Mouse (Mus musculus): ENCODE results near the gene Asgr1. TPM values are rescaled to one million over a fixed set of nuclear protein-coding genes. Genes with fewer than 3 reads are reported as not detected.

The Asgr1 gene
- polyA plus RNA-seq, 1 experiment from 2014 or later, result 7.3 TPM

DNA sequence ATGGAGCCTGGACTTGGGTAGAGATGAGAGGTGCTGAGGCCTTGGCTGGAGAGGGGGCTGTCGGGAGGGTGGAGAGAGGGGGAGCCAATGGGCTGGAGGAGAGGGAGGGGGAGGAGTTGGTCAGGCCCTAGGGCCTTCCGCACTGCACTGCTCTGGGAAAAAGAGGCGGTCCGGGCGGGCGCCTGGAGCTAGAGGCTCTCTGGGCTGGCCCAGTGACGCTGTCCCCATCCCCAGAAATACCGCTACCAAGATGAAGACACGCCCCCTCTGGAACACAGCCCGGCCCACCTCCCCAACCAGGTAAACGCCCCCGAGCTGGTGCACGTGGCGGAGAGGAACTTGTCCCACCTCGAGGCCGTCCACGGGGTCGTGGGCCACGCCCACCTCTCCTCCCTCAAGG is 27.2 kb upstream of the Asgr1 start:
- Histone ChIP-seq H3K27me3 (peaks cover 80% of the 10 kb centered on the region), H3K4me3 (replicated peaks) (0 out of 2 replicates have a peak overlapping the region, but pooled peaks have one; percentile 10), H3K4me1 (replicated peaks) (peaks cover 30% of the 10 kb centered on the region), H3K4me2 (peak overlapping the region; percentile 30; the same call in 1 of the 2 replicates), H3K36me3 (replicated peaks) (no peaks in the 10 kb centered on the region), H3K9me3 (replicated peaks) (no peaks in the 10 kb centered on the region), H3K27ac (replicated peaks) (no peak overlapping the region), H3K9ac (no peak overlapping the region)
- ATAC-seq (ENCODE audit: insufficient read depth), result peak; percentile 40; the same call in 1 of the 2 replicates
- 27% methylated on average over 19 of the region's 19 CpGs for WGBS (ENCODE audit: insufficient replicate concordance)

DNA sequence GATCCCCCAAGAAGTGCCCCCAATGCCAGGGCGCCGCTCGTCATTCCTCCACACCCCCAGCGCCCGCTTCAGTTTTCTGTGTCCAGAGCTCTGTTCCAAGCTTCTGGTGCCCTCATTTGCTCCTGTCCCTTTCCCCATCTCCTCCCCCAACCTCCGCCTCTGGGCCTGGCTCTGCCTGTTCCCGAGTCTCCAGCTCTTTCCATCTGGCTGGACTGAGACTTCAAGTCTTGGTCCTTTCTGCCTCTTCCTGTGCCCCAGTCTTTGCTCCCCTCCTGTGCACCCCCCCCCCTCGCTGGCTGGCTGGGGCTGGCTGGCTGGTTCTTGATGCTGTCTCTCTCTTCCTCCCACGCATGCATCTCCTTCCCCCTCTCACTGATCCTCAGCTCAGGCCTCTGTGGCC is 26.5 kb upstream of the Asgr1 start:
- H3K27ac ChIP-seq (replicated peaks), result no peak overlapping the region
- ATAC-seq (ENCODE audit: insufficient read depth), result no peak

DNA sequence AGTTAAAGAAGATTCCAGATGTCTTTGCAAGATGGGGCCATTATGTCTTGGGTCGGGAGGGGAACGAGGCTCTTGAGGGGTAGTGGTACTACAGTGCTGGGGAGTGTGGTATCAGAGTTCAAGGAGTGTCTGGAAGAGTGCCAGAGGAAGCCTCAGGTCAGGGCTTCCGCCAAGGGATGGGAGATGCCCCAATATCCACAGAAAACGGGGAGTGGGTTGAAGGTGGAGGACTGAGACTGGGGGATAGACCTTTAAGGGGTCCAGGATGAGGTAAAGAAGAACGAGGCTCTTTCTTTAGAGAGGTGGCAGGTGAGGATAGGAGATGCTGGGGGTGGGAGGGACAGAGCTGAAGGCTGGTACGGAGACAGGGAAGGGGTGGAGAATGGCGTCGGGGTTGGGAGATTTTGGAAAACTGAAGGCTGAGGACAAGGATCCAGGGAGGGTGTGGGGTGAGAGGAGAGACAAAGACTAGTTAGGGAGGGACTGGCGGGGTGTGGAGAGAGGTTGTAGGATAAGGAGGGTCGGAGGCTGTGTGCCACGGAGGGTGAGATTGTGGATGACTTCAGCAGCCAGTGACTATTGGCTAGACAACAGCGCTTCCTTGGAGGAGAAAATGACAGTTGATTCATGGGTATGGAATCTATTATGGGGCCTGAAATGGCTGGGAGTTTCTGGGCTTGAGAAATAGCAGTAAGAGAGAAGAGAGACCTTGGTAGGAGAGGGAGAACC is 25.3 kb upstream of the Asgr1 start:
- ATAC-seq (ENCODE audit: insufficient read depth), result no peak

More for the DNA sequence above, 26.5 kb upstream of the Asgr1 start:
- H3K27me3 ChIP-seq, result peaks cover 73% of the 10 kb centered on the region
- peaks cover 30% of the 10 kb centered on the region for H3K4me1 ChIP-seq (replicated peaks)
- 0 out of 2 replicates have a peak overlapping the region, but pooled peaks have one; percentile 10 for H3K4me3 ChIP-seq (replicated peaks)
- no peaks in the 10 kb centered on the region for H3K36me3 ChIP-seq (replicated peaks)
- no peak overlapping the region for H3K9ac ChIP-seq
- H3K4me2 ChIP-seq, result 0 out of 2 replicates have a peak overlapping the region, but pooled peaks have one; percentile 30
- H3K9me3 ChIP-seq (replicated peaks), result no peaks in the 10 kb centered on the region
- 59% methylated on average over 9 of the region's 9 CpGs for WGBS (ENCODE audit: insufficient replicate concordance)

DNA sequence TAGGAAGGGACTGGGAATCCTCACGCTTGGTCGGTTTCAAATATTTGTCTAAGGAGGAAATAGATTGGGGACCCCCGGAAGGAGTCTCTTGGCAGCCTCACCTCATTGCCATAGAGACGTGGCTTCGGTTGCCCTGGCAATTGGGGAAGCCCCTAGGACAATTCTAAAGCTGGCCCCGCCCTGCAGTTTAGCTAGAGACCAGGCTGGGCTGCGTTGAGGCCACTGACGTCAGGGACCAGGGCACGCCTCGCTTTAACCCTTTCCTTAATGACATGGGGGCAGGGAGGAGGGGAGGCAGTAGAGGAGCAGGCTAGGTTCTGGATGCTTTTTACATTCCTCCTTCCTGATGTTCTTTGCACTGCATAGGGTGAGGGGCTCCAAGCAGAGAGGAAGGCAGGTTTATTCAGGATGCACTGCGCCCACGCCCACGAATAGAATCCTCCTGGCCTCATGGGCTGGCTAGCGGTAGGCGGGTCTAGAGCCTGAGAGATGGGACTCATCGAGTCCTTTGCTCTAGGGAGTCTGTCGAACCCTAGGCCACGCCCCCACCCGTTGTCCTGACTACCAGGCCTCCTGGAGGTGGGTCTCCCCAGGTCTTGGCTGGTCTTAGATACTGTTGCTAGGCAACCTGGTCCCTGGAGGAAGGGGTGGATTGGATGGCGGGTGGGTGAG is 24.6 kb upstream of the Asgr1 start:
- peak overlapping the region; percentile 15; the same call in 1 of the 2 replicates for H3K4me3 ChIP-seq (replicated peaks)
- no peaks in the 10 kb centered on the region for H3K9me3 ChIP-seq (replicated peaks)
- H3K9ac ChIP-seq, result no peak overlapping the region
- ATAC-seq (ENCODE audit: insufficient read depth), result peak; percentile 49; the same call in 1 of the 2 replicates
- H3K27me3 ChIP-seq, result peaks cover 54% of the 10 kb centered on the region
- H3K4me2 ChIP-seq, result peak overlapping the region; percentile 39
- H3K27ac ChIP-seq (replicated peaks), result no peak overlapping the region
- WGBS (ENCODE audit: insufficient replicate concordance), result 6% methylated on average over 20 of the region's 20 CpGs
- peaks cover 26% of the 10 kb centered on the region for H3K4me1 ChIP-seq (replicated peaks)
- H3K36me3 ChIP-seq (replicated peaks), result no peaks in the 10 kb centered on the region

More for the DNA sequence above, 25.3 kb upstream of the Asgr1 start:
- Histone ChIP-seq H3K27me3 (peaks cover 61% of the 10 kb centered on the region), H3K4me3 (replicated peaks) (no peak overlapping the region), H3K9me3 (replicated peaks) (no peaks in the 10 kb centered on the region), H3K36me3 (replicated peaks) (no peaks in the 10 kb centered on the region), H3K9ac (no peak overlapping the region), H3K27ac (replicated peaks) (no peak overlapping the region), H3K4me2 (peak overlapping the region; percentile 39), H3K4me1 (replicated peaks) (peaks cover 27% of the 10 kb centered on the region)
- WGBS (ENCODE audit: insufficient replicate concordance), result 27% methylated on average over 12 of the region's 12 CpGs

DNA sequence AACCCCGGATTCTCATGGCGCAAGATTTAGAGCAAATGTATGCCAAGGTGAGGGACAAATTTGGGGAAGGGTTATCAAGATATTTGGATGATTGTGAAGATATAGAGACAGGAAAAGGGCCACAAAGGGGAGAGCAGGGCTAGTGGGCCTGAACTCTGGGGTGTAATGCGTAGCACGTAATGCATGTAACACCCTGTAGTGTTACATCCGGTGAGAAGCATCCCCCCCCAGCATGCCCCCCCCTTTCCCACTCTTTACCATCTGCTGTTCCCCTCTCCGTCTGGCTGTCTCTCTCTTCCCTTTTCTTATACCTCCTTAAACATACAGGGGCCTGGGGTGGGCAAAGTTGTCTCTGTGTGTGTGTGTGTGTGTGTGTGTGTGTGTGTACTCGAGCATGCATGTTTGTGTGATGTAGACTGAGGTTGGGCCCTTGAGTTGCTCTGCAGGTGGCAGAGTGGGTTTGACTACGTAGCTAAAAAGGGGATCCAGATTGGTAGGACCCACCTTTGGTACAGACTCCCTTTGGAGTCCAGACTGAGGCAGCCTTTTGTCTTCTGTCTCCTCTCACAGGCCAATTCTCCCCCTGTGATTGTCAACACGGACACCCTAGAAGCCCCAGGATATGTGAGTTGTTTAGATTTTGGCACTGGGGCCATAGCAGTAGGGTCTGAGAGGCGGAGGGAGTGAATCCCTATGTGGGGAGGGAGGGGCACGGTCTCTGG is 23.9 kb upstream of the Asgr1 start:
- Histone ChIP-seq H3K9me3 (replicated peaks) (no peaks in the 10 kb centered on the region), H3K9ac (no peak overlapping the region), H3K27ac (replicated peaks) (no peak overlapping the region), H3K4me3 (replicated peaks) (no peak overlapping the region), H3K4me2 (no peak overlapping the region), H3K36me3 (replicated peaks) (no peaks in the 10 kb centered on the region), H3K4me1 (replicated peaks) (peaks cover 26% of the 10 kb centered on the region), H3K27me3 (peaks cover 47% of the 10 kb centered on the region)
- 57% methylated on average over 11 of the region's 11 CpGs for WGBS (ENCODE audit: insufficient replicate concordance)
- no peak for ATAC-seq (ENCODE audit: insufficient read depth)

DNA sequence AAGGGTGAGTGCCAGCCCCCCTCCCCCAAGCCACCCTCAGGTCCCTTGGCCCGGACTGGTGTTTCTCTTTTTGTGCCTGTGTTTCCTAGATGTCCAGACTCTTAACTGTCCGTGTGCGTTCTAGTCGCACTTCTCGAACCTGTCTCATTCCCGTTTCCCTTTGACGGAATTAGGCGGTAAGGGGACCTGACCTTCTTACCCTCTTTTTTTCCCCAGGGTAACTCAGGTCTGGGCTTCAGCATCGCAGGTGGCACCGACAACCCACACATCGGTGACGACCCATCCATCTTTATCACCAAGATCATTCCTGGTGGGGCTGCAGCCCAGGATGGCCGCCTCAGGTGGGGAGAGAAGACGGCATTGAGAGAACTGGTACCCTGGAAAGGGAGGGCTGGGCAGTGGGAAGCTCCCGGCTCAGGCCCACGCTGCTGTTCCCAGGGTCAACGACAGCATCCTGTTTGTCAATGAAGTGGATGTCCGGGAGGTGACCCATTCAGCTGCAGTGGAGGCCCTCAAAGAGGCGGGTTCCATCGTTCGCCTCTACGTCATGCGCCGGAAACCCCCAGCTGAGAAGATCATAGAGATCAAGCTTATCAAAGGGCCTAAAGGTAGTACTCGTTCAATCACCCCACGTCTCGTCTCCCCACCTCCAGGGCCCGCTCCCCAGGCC is 23.1 kb upstream of the Asgr1 start:
- H3K9me3 ChIP-seq (replicated peaks), result no peaks in the 10 kb centered on the region
- H3K4me2 ChIP-seq, result no peak overlapping the region
- H3K4me1 ChIP-seq (replicated peaks), result peaks cover 26% of the 10 kb centered on the region
- 85% methylated on average over 28 of the region's 28 CpGs for WGBS (ENCODE audit: insufficient replicate concordance)
- H3K27ac ChIP-seq (replicated peaks), result no peak overlapping the region
- H3K4me3 ChIP-seq (replicated peaks), result no peak overlapping the region
- H3K27me3 ChIP-seq, result peaks cover 39% of the 10 kb centered on the region
- no peak overlapping the region for H3K9ac ChIP-seq
- no peaks in the 10 kb centered on the region for H3K36me3 ChIP-seq (replicated peaks)
- no peak for ATAC-seq (ENCODE audit: insufficient read depth)

DNA sequence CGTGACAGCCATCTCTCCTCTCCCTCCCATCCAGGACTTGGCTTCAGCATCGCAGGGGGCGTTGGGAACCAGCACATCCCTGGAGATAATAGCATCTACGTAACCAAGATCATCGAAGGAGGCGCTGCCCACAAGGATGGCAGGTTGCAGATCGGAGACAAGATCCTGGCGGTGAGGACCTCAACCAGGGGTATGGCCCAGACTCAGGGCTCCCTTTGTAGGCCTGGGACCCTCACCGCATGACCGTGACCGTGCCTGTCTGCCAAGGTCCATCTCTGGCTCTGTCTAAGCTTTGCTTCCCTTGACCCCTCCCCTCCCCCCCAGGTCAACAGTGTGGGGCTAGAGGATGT is 22.6 kb upstream of the Asgr1 start:
- no peak for ATAC-seq (ENCODE audit: insufficient read depth)
- H3K27ac ChIP-seq (replicated peaks), result no peak overlapping the region
- H3K9ac ChIP-seq, result no peak overlapping the region
- H3K9me3 ChIP-seq (replicated peaks), result no peaks in the 10 kb centered on the region
- 87% methylated on average over 11 of the region's 11 CpGs for WGBS (ENCODE audit: insufficient replicate concordance)
- H3K4me1 ChIP-seq (replicated peaks), result peaks cover 26% of the 10 kb centered on the region
- H3K27me3 ChIP-seq, result peaks cover 34% of the 10 kb centered on the region
- no peaks in the 10 kb centered on the region for H3K36me3 ChIP-seq (replicated peaks)
- no peak overlapping the region for H3K4me3 ChIP-seq (replicated peaks)
- H3K4me2 ChIP-seq, result no peak overlapping the region

DNA sequence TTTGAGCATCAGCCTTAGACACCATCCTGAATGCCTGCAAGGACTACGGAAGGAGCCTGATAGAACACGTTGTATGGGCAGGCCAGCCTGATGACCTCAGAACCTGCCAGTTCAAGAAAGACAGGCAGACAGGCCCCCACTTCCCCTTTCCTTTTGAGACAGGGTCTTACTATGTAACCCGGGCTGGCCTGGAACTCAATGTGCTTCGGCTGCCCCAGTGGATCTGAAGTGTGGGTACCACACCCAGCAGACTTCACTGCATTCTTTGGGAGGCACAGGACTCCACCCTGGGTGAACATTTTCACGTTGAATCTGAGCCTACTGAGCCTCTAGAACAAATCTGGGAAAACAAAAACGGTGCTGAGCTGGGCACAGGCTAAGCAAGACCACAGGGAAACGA is 15.7 kb upstream of the Asgr1 start:
- no peak overlapping the region for H3K4me3 ChIP-seq (replicated peaks)
- no peaks in the 10 kb centered on the region for H3K9me3 ChIP-seq (replicated peaks)
- no peaks in the 10 kb centered on the region for H3K36me3 ChIP-seq (replicated peaks)
- WGBS (ENCODE audit: insufficient replicate concordance), result 49% methylated on average over 7 of the region's 7 CpGs
- H3K9ac ChIP-seq, result no peak overlapping the region
- ATAC-seq (ENCODE audit: insufficient read depth), result no peak
- no peak overlapping the region for H3K4me2 ChIP-seq
- H3K27me3 ChIP-seq, result no peaks in the 10 kb centered on the region
- H3K27ac ChIP-seq (replicated peaks), result no peak overlapping the region
- H3K4me1 ChIP-seq (replicated peaks), result no peaks in the 10 kb centered on the region

DNA sequence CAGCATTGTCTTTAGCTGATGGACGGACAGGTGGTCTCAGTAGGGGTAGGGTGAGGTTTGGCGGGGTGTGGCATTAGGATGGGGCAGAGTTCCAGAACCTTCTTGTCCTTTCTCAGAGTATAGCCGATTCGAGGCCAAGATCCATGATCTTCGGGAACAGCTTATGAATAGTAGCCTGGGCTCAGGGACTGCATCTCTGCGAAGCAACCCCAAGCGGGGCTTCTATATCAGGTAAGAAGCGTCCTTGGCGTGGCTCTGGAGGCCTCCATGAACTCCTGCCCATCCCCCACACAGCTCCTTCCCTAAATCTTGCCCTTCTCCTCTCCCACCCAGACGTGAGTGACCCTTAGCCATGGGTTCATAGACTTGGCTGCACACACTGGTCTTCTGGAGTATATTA is 14.3 kb upstream of the Asgr1 start:
- no peak overlapping the region for H3K4me2 ChIP-seq
- no peak overlapping the region for H3K9ac ChIP-seq
- no peaks in the 10 kb centered on the region for H3K9me3 ChIP-seq (replicated peaks)
- no peaks in the 10 kb centered on the region for H3K27me3 ChIP-seq
- no peaks in the 10 kb centered on the region for H3K4me1 ChIP-seq (replicated peaks)
- no peak overlapping the region for H3K27ac ChIP-seq (replicated peaks)
- ATAC-seq (ENCODE audit: insufficient read depth), result no peak
- no peaks in the 10 kb centered on the region for H3K36me3 ChIP-seq (replicated peaks)
- WGBS (ENCODE audit: insufficient replicate concordance), result 76% methylated on average over 10 of the region's 10 CpGs
- no peak overlapping the region for H3K4me3 ChIP-seq (replicated peaks)

DNA sequence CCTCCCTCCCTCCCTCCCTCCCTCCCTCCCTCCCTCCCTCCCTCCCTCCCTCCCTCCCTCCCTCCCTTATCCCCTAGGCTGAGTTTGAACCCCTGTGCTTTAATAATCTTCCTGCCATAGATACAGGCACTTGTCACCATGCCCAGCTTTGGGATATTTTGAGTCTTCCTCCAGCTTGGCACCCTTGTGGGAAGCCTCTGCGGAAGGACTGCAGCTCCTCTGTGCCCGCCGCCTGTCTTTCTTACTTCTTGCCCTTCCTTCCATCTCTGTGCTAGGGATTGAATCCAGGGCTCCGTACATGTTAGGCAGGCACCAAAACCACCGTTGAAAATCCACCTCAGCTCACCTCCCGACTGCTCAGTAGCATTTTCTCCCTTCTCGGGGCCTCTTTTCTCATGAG is 13.7 kb upstream of the Asgr1 start:
- no peaks in the 10 kb centered on the region for H3K36me3 ChIP-seq (replicated peaks)
- H3K9ac ChIP-seq, result no peak overlapping the region
- no peak overlapping the region for H3K4me2 ChIP-seq
- H3K27me3 ChIP-seq, result no peaks in the 10 kb centered on the region
- no peaks in the 10 kb centered on the region for H3K9me3 ChIP-seq (replicated peaks)
- WGBS (ENCODE audit: insufficient replicate concordance), result 58% methylated on average over 7 of the region's 7 CpGs
- H3K4me1 ChIP-seq (replicated peaks), result no peaks in the 10 kb centered on the region
- no peak overlapping the region for H3K4me3 ChIP-seq (replicated peaks)
- H3K27ac ChIP-seq (replicated peaks), result no peak overlapping the region
- ATAC-seq (ENCODE audit: insufficient read depth), result no peak

Measured in liver, embryonic 15.5 days (tissue).